Mouse (Mus musculus) liver, adult 2 months (tissue): ENCODE data around the gene Slc16a3.

Experiments used
- CTCF ChIP-seq: fragments of 200-500 bp; IDR thresholded peaks from 2 replicates; pipeline ENCODE4 v1.5.1; 2011; ENCODE audit warnings: low read depth, low read length, control low read depth
- POLR2A ChIP-seq: fragments of 200-500 bp; IDR thresholded peaks from 2 replicates; pipeline ENCODE4 v1.6.1; 2011; ENCODE audit warnings: low read length, control low read depth; ENCODE audit not compliant: insufficient read depth; ENCODE audit errors: extremely low read depth

GRCm38 (mm10) chr11:120932564-120933398 lies 15.5 kb upstream of the Slc16a3 start, which contains the start of gene Ccdc57:
- TF ChIP-seq CTCF (no peak), POLR2A (no peak)
